In the genomic region with DNA sequence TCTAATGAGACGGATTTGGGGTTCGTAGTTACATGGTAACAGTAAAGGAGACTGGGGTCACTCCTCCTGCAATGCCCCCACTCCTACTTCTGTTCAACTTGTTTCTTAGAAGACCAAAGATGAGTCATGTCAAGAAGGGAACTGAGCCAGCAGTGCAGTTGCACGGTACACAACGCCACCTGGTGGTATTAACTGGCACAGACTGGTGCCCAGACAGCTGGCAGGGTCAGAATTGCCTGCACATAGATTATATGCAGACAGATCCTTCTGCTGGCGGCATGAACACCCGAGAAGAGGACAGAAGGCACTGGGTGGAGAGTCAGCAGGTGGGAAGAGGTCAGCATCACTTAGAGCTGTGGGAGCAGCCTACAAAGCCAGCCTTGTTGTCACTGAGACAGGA, we compare ENCODE assay signal across 8 mouse cellular contexts.
DNase-seq lines count a peak whose midpoint lies in the region; ATAC-seq and TF ChIP-seq lines count a peak whose summit lies in the region.

No protein-coding gene starts in this region.

- H3K4me3 ChIP-seq in CH12.LX (replicated peaks in 1 of 3; ENCODE audit: low read depth in 2 of 3, low read length in 2 of 3, poor library complexity in 1 of 3) = no peak overlapping the region
- H3K4me3 ChIP-seq in lung, postnatal 0 days (ENCODE audit: low read depth, low read length) = no peak overlapping the region

- no peaks in the 10 kb centered on the region for H3K9me3 ChIP-seq in CH12.LX (replicated peaks; ENCODE audit: low read length)
- no peaks in the 10 kb centered on the region for H3K9me3 ChIP-seq in lung, postnatal 0 days (ENCODE audit: low read length)

- dilution Hi-C loops in CH12.LX (cut with MboI; ENCODE audit: extremely low pct_ligation_motif_present, extremely low pct_unique_long_range_greater_than_20kb, low sequenced_read_pairs) = no loop called here

- peak overlapping the region; percentile 64; the same call in 1 of the 2 replicates for H3K4me2 ChIP-seq in CH12.LX (ENCODE audit: insufficient read depth, low read depth, poor library complexity, severe bottlenecking)
- H3K4me2 ChIP-seq in lung, postnatal 0 days (replicated peaks; ENCODE audit: low read depth, low read length) = no peak overlapping the region

- ATAC-seq in common myeloid progenitor, adult 5-6 weeks (replicated peaks; ENCODE audit: low read depth, poor library complexity, severe bottlenecking) = 0 out of 2 replicates have a peak, but pooled peaks have one; percentile 41
- ATAC-seq in lung, postnatal 0 days = no peak
- ATAC-seq in monocyte, adult 5-6 weeks (replicated peaks; ENCODE audit: insufficient number of reproducible peaks, low FRiP score, low TSS enrichment, poor library complexity, severe bottlenecking) = no peak

- peaks cover 3 to 4% of the 10 kb centered on the region in 2 experiments; a peak in 3 of 4 replicates for H3K4me1 ChIP-seq in CH12.LX (ENCODE audit: control insufficient read depth in 1 of 2, insufficient read depth in 2 of 2)
- H3K4me1 ChIP-seq in lung, postnatal 0 days (ENCODE audit: insufficient read depth, low read depth, low read length) = no peaks in the 10 kb centered on the region

- in situ Hi-C loops in CH12.LX (cut with MboI; ENCODE audit: low pct_ligation_motif_present, low pct_unique_long_range_greater_than_20kb, low sequenced_read_pairs) = loop anchor here (5.0 to 25.0 kb wide), 3 partner anchors 103 to 303 kb away; partner anchors contain the start of gene C1qtnf1

- TF ChIP-seq RAD21 in CH12.LX (IDR thresholded peaks at IDR 0.05; ENCODE audit: low read depth, low read length) = peak; percentile 90

- no peak overlapping the region for H3K9ac ChIP-seq in CH12.LX (ENCODE audit: insufficient read depth, low read depth)
- H3K9ac ChIP-seq in lung, postnatal 0 days (replicated peaks; ENCODE audit: low read depth) = no peak overlapping the region

- peaks cover 90% of the 10 kb centered on the region for H3K27me3 ChIP-seq in CH12.LX (replicated peaks)
- H3K27me3 ChIP-seq in lung, postnatal 0 days (replicated peaks; ENCODE audit: insufficient read depth, low read length) = 0 out of 2 replicates have a peak, but pooled peaks cover 5% of the 10 kb centered on the region

- TF ChIP-seq EP300 in CH12.LX (IDR thresholded peaks at IDR 0.05; ENCODE audit: low read length) = peak; percentile 72
- no peak for TF ChIP-seq EP300 in lung, postnatal 0 days (IDR thresholded peaks at IDR 0.05)

- DNase-seq in CH12.LX (ENCODE audit: extremely low read depth) = peak; percentile 70
- DNase-seq in T-cell, adult 2 months (ENCODE audit: low spot score) = peak; percentile 19
- peak; percentile 61 to 80 for DNase-seq in gastrocnemius, postnatal 4 days (ENCODE audit: low spot score in 2 of 2)
- DNase-seq in kidney, postnatal 36 days = peak; percentile 56 to 83
- peak; percentile 83 for DNase-seq in lung, postnatal 0 days (ENCODE audit: low spot score)
- peak; percentile 88 for DNase-seq in retina, embryonic 14.5 days (ENCODE audit: low spot score)

- no peak for TF ChIP-seq POLR2A in CH12.LX (IDR thresholded peaks at IDR 0.05; ENCODE audit: low read depth, low read length)

- H3K27ac ChIP-seq in CH12.LX (ENCODE audit: insufficient read depth, low read depth) = no peak overlapping the region
- no peak overlapping the region for H3K27ac ChIP-seq in lung, postnatal 0 days (ENCODE audit: low read length)

- no peaks in the 10 kb centered on the region for H3K79me2 ChIP-seq in CH12.LX (replicated peaks; ENCODE audit: control insufficient read depth, extremely low read depth, insufficient read depth, poor library complexity, severe bottlenecking)

- 12% methylated on average over 6 of the region's 6 CpGs for WGBS in lung, postnatal 0 days

- peak; percentile 76 to 98 for TF ChIP-seq CTCF in CH12.LX (conservative IDR thresholded peaks at IDR 0.05 in 1 of 2, IDR thresholded peaks at IDR 0.05 in 1 of 2; ENCODE audit: low read depth in 2 of 2, low read length in 2 of 2)
- TF ChIP-seq CTCF in lung, postnatal 0 days (IDR thresholded peaks at IDR 0.05) = peak; percentile 89

- no peaks in the 10 kb centered on the region for H3K36me3 ChIP-seq in CH12.LX (replicated peaks in 1 of 2; ENCODE audit: control insufficient read depth in 1 of 2, insufficient read depth in 1 of 2, low read length in 1 of 2)
- no peaks in the 10 kb centered on the region for H3K36me3 ChIP-seq in lung, postnatal 0 days (ENCODE audit: insufficient read depth, low read length)

TF ChIP-seq in CH12.LX, 34 proteins besides CTCF, POLR2A, EP300 and RAD21:
- TF ChIP-seq MAFK (IDR thresholded peaks at IDR 0.05; ENCODE audit: insufficient replicate concordance, low read length) = no peak
- no peak for TF ChIP-seq MYC (IDR thresholded peaks at IDR 0.05; ENCODE audit: low read depth, low read length)
- TF ChIP-seq MXI1 (IDR thresholded peaks at IDR 0.05; ENCODE audit: low read depth, low read length) = no peak
- TF ChIP-seq BHLHE40 (IDR thresholded peaks at IDR 0.05; ENCODE audit: low read depth, low read length) = no peak
- TF ChIP-seq SMC3 (IDR thresholded peaks at IDR 0.05; ENCODE audit: low read depth, low read length) = peak; percentile 86
- no peak for TF ChIP-seq HCFC1 (IDR thresholded peaks at IDR 0.05; ENCODE audit: low read depth, low read length)
- no peak for TF ChIP-seq RCOR1 (conservative IDR thresholded peaks at IDR 0.05; ENCODE audit: low read depth, low read length)
- TF ChIP-seq GABPA (IDR thresholded peaks at IDR 0.05; ENCODE audit: insufficient replicate concordance, low read depth, low read length) = no peak
- TF ChIP-seq JUN (IDR thresholded peaks at IDR 0.05; ENCODE audit: insufficient read depth, low read depth, low read length) = peak; percentile 88
- TF ChIP-seq ZKSCAN1 (IDR thresholded peaks at IDR 0.05; ENCODE audit: borderline replicate concordance, low read depth, low read length) = no peak
- TF ChIP-seq TBP (conservative IDR thresholded peaks at IDR 0.05; ENCODE audit: low read depth, low read length) = no peak
- TF ChIP-seq ETS1 (conservative IDR thresholded peaks at IDR 0.05; ENCODE audit: low read depth, low read length) = no peak
- no peak for TF ChIP-seq NRF1 (IDR thresholded peaks at IDR 0.05; ENCODE audit: low read depth, low read length)
- no peak for TF ChIP-seq E2F4 (IDR thresholded peaks at IDR 0.05; ENCODE audit: insufficient replicate concordance, low read depth, low read length)
- TF ChIP-seq MAX (IDR thresholded peaks at IDR 0.05; ENCODE audit: low read length) = no peak
- TF ChIP-seq KAT2A (IDR thresholded peaks at IDR 0.05; ENCODE audit: insufficient replicate concordance, low read length) = no peak
- TF ChIP-seq JUND (conservative IDR thresholded peaks at IDR 0.05; ENCODE audit: low read depth, low read length) = peak; percentile 94
- no peak for TF ChIP-seq SIN3A (IDR thresholded peaks at IDR 0.05; ENCODE audit: low read length)
- peak; percentile 96 for TF ChIP-seq IRF4 (IDR thresholded peaks at IDR 0.05; ENCODE audit: low read depth, low read length)
- no peak for TF ChIP-seq ZC3H11A (IDR thresholded peaks at IDR 0.05; ENCODE audit: low read depth, low read length)
- TF ChIP-seq TCF12 (IDR thresholded peaks at IDR 0.05; ENCODE audit: low read depth, low read length) = no peak
- no peak for TF ChIP-seq PAX5 (IDR thresholded peaks at IDR 0.05; ENCODE audit: low read length)
- TF ChIP-seq CHD1 (IDR thresholded peaks at IDR 0.05; ENCODE audit: low read depth, low read length) = no peak
- TF ChIP-seq MEF2A (IDR thresholded peaks at IDR 0.05; ENCODE audit: borderline replicate concordance, low read depth, low read length) = 0 out of 2 replicates have a peak, but pooled peaks have one; percentile 41
- TF ChIP-seq NELFE (IDR thresholded peaks at IDR 0.05; ENCODE audit: low read depth, low read length) = no peak
- TF ChIP-seq ELF1 (IDR thresholded peaks at IDR 0.05; ENCODE audit: low read depth, low read length) = no peak
- TF ChIP-seq MAZ (IDR thresholded peaks at IDR 0.05; ENCODE audit: low read depth, low read length) = no peak
- no peak for TF ChIP-seq UBTF (IDR thresholded peaks at IDR 0.05; ENCODE audit: low read depth, low read length)
- no peak for TF ChIP-seq ZMIZ1 (IDR thresholded peaks at IDR 0.05; ENCODE audit: low read depth, low read length)

Comparison
In these comparisons a context has a peak if more than half of its experiments do, and no peak if none do; other contexts are left out.
1. DNase-seq: peak in every context shown above with its lines; median percentile 88 in retina, embryonic 14.5 days; 83 in lung, postnatal 0 days; 70 in gastrocnemius, postnatal 4 days; 70 in CH12.LX; 70 in kidney, postnatal 36 days; 19 in T-cell, adult 2 months.